Mouse (Mus musculus) CH12.LX (cell line): ENCODE measurements at regions not wholly inside any gene's neighbourhood (a gene's known extent, or its start where the extent isn't known, plus 50 kb on each side); places are given as distances from the start of the nearest gene placed in this dataset.

ENCODE experiments used
- DNase-seq: peaks from one replicate; pipeline ENCODE4 v3.0.0-alpha.2; 2013; ENCODE audit errors: extremely low read depth
- H3K27ac ChIP-seq: 2 replicates; pipeline ENCODE4 v1.5.1; 2012; ENCODE audit warnings: low read depth, mild to moderate bottlenecking, control low read depth, moderate library complexity; ENCODE audit not compliant: insufficient read depth
- H3K27me3 ChIP-seq: replicated peaks from 2 replicates; pipeline ENCODE3; 2012; ENCODE audit warnings: inconsistent platforms
- H3K36me3 ChIP-seq, 2 experiments: replicated peaks in 1 of 2; 2 replicates each; pipeline versions ENCODE3 to v1.6.1; 2012; ENCODE audit warnings: inconsistent platforms in 1 of 2, low read length in 1 of 2, mild to moderate bottlenecking in 1 of 2, mixed read lengths in 1 of 2, moderate library complexity in 1 of 2; ENCODE audit not compliant: control insufficient read depth in 1 of 2, insufficient read depth in 1 of 2
- H3K4me1 ChIP-seq, 2 experiments: 2 replicates each; pipeline ENCODE4 v1.6.1; 2012; ENCODE audit warnings: inconsistent platforms in 1 of 2, moderate library complexity in 1 of 2; ENCODE audit not compliant: insufficient read depth in 2 of 2, control insufficient read depth in 1 of 2
- H3K4me2 ChIP-seq: 2 replicates; pipeline ENCODE4 v1.6.1; 2012; ENCODE audit warnings: low read depth, mild to moderate bottlenecking, control low read depth; ENCODE audit not compliant: poor library complexity, insufficient read depth, severe bottlenecking
- H3K4me3 ChIP-seq, 3 experiments: fragments of 150-350 bp in 1 of 3; sonication (generic) in 1 of 3; replicated peaks in 1 of 3; 2 replicates each; pipeline versions ENCODE3 to v1.5.1; 2011 to 2012; ENCODE audit warnings: low read depth in 2 of 3, low read length in 2 of 3, mild to moderate bottlenecking in 2 of 3, moderate library complexity in 2 of 3, control low read depth in 1 of 3, improper control_type of control experiment in 1 of 3, inconsistent platforms in 1 of 3, mixed read lengths in 1 of 3; ENCODE audit not compliant: poor library complexity in 1 of 3
- H3K79me2 ChIP-seq: replicated peaks from 2 replicates; pipeline ENCODE4 v1.6.1; 2012; ENCODE audit warnings: mild to moderate bottlenecking, moderate library complexity; ENCODE audit not compliant: control insufficient read depth, poor library complexity, insufficient read depth, severe bottlenecking; ENCODE audit errors: extremely low read depth
- H3K9ac ChIP-seq: 2 replicates; pipeline ENCODE4 v1.6.1; 2012; ENCODE audit warnings: low read depth, mild to moderate bottlenecking, control low read depth, moderate library complexity; ENCODE audit not compliant: insufficient read depth
- H3K9me3 ChIP-seq: replicated peaks from 2 replicates; pipeline ENCODE3; 2012; ENCODE audit warnings: low read length, inconsistent platforms, mixed read lengths
- CHD1 ChIP-seq: IDR thresholded peaks from 2 replicates; pipeline ENCODE4 v1.6.1; 2012; ENCODE audit warnings: low read depth, low read length, improper control_type of control experiment, inconsistent platforms
- CHD2 ChIP-seq: IDR thresholded peaks from 2 replicates; pipeline ENCODE4 v1.6.1; 2011; ENCODE audit warnings: low read length, improper control_type of control experiment
- CTCF ChIP-seq, 2 experiments: IDR thresholded peaks in 1 of 2; conservative IDR thresholded peaks in 1 of 2; 2 replicates each; pipeline ENCODE4 v1.5.1; 2011 to 2012; ENCODE audit warnings: low read depth in 2 of 2, low read length in 2 of 2, improper control_type of control experiment in 1 of 2, inconsistent platforms in 1 of 2, mild to moderate bottlenecking in 1 of 2, moderate library complexity in 1 of 2
- E2F4 ChIP-seq: IDR thresholded peaks from 2 replicates; pipeline ENCODE4 v1.6.1; 2011; ENCODE audit warnings: low read depth, low read length, improper control_type of control experiment; ENCODE audit not compliant: insufficient replicate concordance
- ELF1 ChIP-seq: IDR thresholded peaks from 2 replicates; pipeline ENCODE4 v1.6.1; 2014; ENCODE audit warnings: low read depth, mild to moderate bottlenecking, inconsistent platforms, low read length, improper control_type of control experiment
- GABPA ChIP-seq: IDR thresholded peaks from 2 replicates; pipeline ENCODE4 v1.6.1; 2012; ENCODE audit warnings: low read depth, low read length, improper control_type of control experiment, inconsistent platforms; ENCODE audit not compliant: insufficient replicate concordance
- HCFC1 ChIP-seq: IDR thresholded peaks from 2 replicates; pipeline ENCODE4 v1.6.1; 2012; ENCODE audit warnings: low read depth, mild to moderate bottlenecking, inconsistent platforms, low read length, improper control_type of control experiment
- IRF4 ChIP-seq: IDR thresholded peaks from 2 replicates; pipeline ENCODE4 v1.6.1; 2014; ENCODE audit warnings: low read depth, mild to moderate bottlenecking, inconsistent platforms, low read length, improper control_type of control experiment
- JUN ChIP-seq: IDR thresholded peaks from 2 replicates; pipeline ENCODE4 v1.6.1; 2011; ENCODE audit warnings: low read depth, mild to moderate bottlenecking, low read length, improper control_type of control experiment, moderate library complexity; ENCODE audit not compliant: insufficient read depth
- MAFK ChIP-seq: IDR thresholded peaks from 2 replicates; pipeline ENCODE4 v1.6.1; 2011; ENCODE audit warnings: low read length, improper control_type of control experiment; ENCODE audit not compliant: insufficient replicate concordance
- MAX ChIP-seq: IDR thresholded peaks from 2 replicates; pipeline ENCODE4 v1.6.1; 2011; ENCODE audit warnings: low read length, improper control_type of control experiment
- MAZ ChIP-seq: IDR thresholded peaks from 2 replicates; pipeline ENCODE4 v1.6.1; 2012; ENCODE audit warnings: low read depth, mild to moderate bottlenecking, inconsistent platforms, low read length, improper control_type of control experiment, moderate library complexity
- MXI1 ChIP-seq: IDR thresholded peaks from 2 replicates; pipeline ENCODE4 v1.6.1; 2011; ENCODE audit warnings: mild to moderate bottlenecking, low read depth, low read length, improper control_type of control experiment
- MYC ChIP-seq: IDR thresholded peaks from 2 replicates; pipeline ENCODE4 v1.6.1; 2011; ENCODE audit warnings: low read depth, mild to moderate bottlenecking, improper control_type of control experiment, low read length
- PAX5 ChIP-seq: IDR thresholded peaks from 2 replicates; pipeline ENCODE4 v1.6.1; 2012; ENCODE audit warnings: low read length, inconsistent platforms, mixed read lengths
- TBP ChIP-seq: conservative IDR thresholded peaks from 2 replicates; pipeline ENCODE4 v1.6.1; 2011; ENCODE audit warnings: low read depth, low read length, improper control_type of control experiment
- UBTF ChIP-seq: IDR thresholded peaks from 2 replicates; pipeline ENCODE4 v1.6.1; 2012; ENCODE audit warnings: low read depth, mild to moderate bottlenecking, inconsistent platforms, low read length, improper control_type of control experiment, moderate library complexity
- USF1 ChIP-seq: IDR thresholded peaks from 2 replicates; pipeline ENCODE4 v1.6.1; 2014; ENCODE audit warnings: low read depth, mild to moderate bottlenecking, inconsistent platforms, low read length, improper control_type of control experiment
- USF2 ChIP-seq: conservative IDR thresholded peaks from 2 replicates; pipeline ENCODE4 v1.6.1; 2011; ENCODE audit warnings: low read depth, low read length, improper control_type of control experiment
- ZC3H11A ChIP-seq: IDR thresholded peaks from 2 replicates; pipeline ENCODE4 v1.6.1; 2012; ENCODE audit warnings: low read depth, mild to moderate bottlenecking, inconsistent platforms, low read length, improper control_type of control experiment
- ZKSCAN1 ChIP-seq: IDR thresholded peaks from 2 replicates; pipeline ENCODE4 v1.6.1; 2012; ENCODE audit warnings: low read depth, inconsistent platforms, low read length, improper control_type of control experiment, borderline replicate concordance
- ZNF384 ChIP-seq: IDR thresholded peaks from 2 replicates; pipeline ENCODE4 v1.6.1; 2012; ENCODE audit warnings: low read depth, low read length, improper control_type of control experiment, inconsistent platforms
- dilution Hi-C: fragments of 300-500 bp; cut with MboI; formaldehyde crosslinking; loops from 2 replicates; pipeline ENCODE4 v1.14.3; 2020; ENCODE audit warnings: low sequenced_read_pairs; ENCODE audit not compliant: extremely low pct_unique_long_range_greater_than_20kb, extremely low pct_ligation_motif_present
- in situ Hi-C: fragments of 300-500 bp; cut with MboI; formaldehyde crosslinking; loops from 3 replicates; pipeline ENCODE4 v1.14.3; 2019; ENCODE audit warnings: low sequenced_read_pairs, low pct_ligation_motif_present, low pct_unique_long_range_greater_than_20kb, mixed read lengths

GRCm38 (mm10) chr17:63804416-63804815 lies 58.4 kb upstream of the Fer start:
- dilution Hi-C loops = no loop called here

GRCm38 (mm10) chr17:63806360-63806759 lies 56.5 kb upstream of the Fer start:
- Histone ChIP-seq H3K4me2 (no peak overlapping the region), H3K79me2 (no peaks in the 10 kb centered on the region), H3K9ac (no peak overlapping the region), H3K4me1 (no peaks in the 10 kb centered on the region), H3K4me3 (no peak overlapping the region), H3K27ac (no peak overlapping the region), H3K27me3 (no peaks in the 10 kb centered on the region), H3K36me3 (no peaks in the 10 kb centered on the region), H3K9me3 (no peaks in the 10 kb centered on the region)
- DNase-seq = no peak
- in situ Hi-C loops (no loop called here), dilution Hi-C loops (no loop called here)
- TF ChIP-seq CTCF (conservative IDR thresholded peaks at IDR 0.05 in 1 of 2, IDR thresholded peaks at IDR 0.05 in 1 of 2; ENCODE audit: low read depth in 2 of 2, low read length in 2 of 2) = no peak
- TF ChIP-seq USF1 = no peak
- TF ChIP-seq GABPA = no peak

More at GRCm38 (mm10) chr17:63804416-63804815, 58.4 kb upstream of the Fer start:
- Histone ChIP-seq H3K9me3 (no peaks in the 10 kb centered on the region), H3K9ac (no peak overlapping the region), H3K27me3 (no peaks in the 10 kb centered on the region), H3K36me3 (no peaks in the 10 kb centered on the region), H3K79me2 (no peaks in the 10 kb centered on the region), H3K27ac (no peak overlapping the region), H3K4me2 (no peak overlapping the region), H3K4me1 (peaks cover 0 to 4% of the 10 kb centered on the region in 2 experiments; a peak in 1 of 4 replicates), H3K4me3 (no peak overlapping the region)
- TF ChIP-seq JUN = no peak
- TF ChIP-seq CHD2 = no peak
- no peak for TF ChIP-seq GABPA
- TF ChIP-seq MAX = no peak
- TF ChIP-seq MAFK = no peak
- TF ChIP-seq ZKSCAN1 = no peak
- no peak for TF ChIP-seq ZC3H11A
- TF ChIP-seq MXI1 = no peak
- no peak for TF ChIP-seq ELF1
- no peak for TF ChIP-seq ZNF384
- in situ Hi-C loops = no loop called here
- DNase-seq = no peak

GRCm38 (mm10) chr17:63807590-63808228 lies 55.2 kb upstream of the Fer start:
- dilution Hi-C loops (no loop called here), in situ Hi-C loops (no loop called here)
- DNase-seq = no peak
- H3K9ac ChIP-seq = no peak overlapping the region
- no peak overlapping the region for H3K27ac ChIP-seq
- H3K36me3 ChIP-seq = no peaks in the 10 kb centered on the region
- no peaks in the 10 kb centered on the region for H3K9me3 ChIP-seq
- no peaks in the 10 kb centered on the region for H3K79me2 ChIP-seq
- no peak for TF ChIP-seq IRF4
- no peak for TF ChIP-seq UBTF
- no peak for TF ChIP-seq CHD1
- TF ChIP-seq ZKSCAN1 = no peak
- no peak for TF ChIP-seq HCFC1
- TF ChIP-seq MAZ = no peak
- no peak for TF ChIP-seq ELF1
- TF ChIP-seq TBP = no peak
- no peak for TF ChIP-seq PAX5
- no peak for TF ChIP-seq CTCF (conservative IDR thresholded peaks at IDR 0.05 in 1 of 2, IDR thresholded peaks at IDR 0.05 in 1 of 2; ENCODE audit: low read depth in 2 of 2, low read length in 2 of 2)
- TF ChIP-seq MYC = no peak
- no peak for TF ChIP-seq MAX
- no peak for TF ChIP-seq E2F4
- no peak for TF ChIP-seq USF2
- TF ChIP-seq ZNF384 = no peak
- no peak for TF ChIP-seq CHD2
- H3K4me2 ChIP-seq = no peak overlapping the region
- H3K4me3 ChIP-seq = no peak overlapping the region
- no peaks in the 10 kb centered on the region for H3K4me1 ChIP-seq
- no peaks in the 10 kb centered on the region for H3K27me3 ChIP-seq
